Mouse (Mus musculus): ENCODE results near the gene Llph.

The Llph gene

DNA sequence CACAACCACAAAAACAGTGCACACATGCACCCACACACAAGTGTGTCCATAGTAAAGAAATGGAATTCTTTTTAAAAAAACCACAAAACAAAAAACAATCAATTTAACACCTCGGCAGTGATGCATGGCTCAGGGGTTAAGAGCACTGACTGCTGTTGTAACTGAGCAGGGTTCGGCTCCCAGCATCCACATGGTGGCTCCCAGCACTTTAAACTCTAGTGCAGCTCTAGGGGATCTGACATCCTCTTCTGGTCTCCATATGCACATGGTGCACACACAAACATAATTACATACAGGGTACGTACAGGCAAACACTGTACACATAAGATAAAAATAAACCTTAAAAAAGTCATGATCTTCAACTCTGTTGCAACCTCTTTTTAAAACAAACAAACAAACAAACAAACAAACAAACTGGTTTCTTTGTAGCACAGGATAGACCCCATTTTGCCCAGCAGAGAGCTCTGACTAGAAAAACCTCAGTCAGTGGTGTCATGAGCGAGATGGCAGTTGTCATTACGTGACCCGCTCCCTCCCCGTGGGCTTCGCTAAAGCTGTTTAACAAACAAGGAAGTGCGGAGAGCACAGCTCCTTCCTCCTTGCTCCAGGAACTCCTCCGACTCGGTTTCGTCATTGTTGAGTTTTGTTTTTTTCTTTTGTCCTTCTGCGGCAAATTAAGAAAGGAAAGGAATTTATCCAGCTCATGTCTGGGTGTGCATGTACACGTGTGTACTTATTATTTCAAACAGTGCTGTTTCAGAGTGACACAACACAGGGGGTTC is 7.1 kb upstream of the Llph start:
- DNase-seq: no peak

DNA sequence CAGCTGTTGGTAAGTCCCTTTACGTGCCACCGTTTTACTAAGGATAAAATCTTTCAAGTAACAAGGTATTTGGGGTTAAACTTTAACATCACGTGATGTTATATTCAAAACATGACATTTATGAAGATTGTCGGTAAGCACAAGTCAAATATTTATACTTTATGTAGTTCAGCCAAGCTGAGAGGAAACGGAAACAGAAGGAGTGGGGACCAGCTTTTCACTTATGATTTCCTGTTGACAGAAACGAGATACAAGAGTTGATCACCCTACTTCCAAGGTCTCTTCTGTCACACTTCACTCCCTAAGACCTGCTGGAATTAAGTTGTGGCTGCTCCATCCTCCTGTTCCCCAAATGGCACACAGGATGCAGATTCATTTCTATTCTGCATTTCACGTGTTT is 6.1 kb upstream of the Llph start:
- no peak for DNase-seq

DNA sequence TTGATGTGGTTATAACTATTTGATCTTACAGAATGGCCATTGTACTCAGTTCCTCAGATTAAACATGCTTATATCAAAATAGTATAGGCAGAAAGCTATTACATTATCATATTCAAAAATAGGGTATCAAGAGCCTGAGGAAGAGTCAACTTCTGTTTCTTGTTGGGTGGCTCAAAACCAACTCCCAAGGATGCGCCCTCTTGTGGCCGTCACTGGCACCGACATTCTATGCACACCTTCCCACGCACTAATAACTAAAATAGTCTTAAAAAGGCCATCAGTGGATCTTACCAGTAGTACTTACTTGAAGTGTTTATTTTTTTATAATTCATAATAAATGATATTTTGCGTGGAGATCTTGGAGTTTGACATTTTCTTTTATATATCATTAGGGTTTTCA is 4.8 kb downstream of the Llph start:
- no peak for DNase-seq

DNA sequence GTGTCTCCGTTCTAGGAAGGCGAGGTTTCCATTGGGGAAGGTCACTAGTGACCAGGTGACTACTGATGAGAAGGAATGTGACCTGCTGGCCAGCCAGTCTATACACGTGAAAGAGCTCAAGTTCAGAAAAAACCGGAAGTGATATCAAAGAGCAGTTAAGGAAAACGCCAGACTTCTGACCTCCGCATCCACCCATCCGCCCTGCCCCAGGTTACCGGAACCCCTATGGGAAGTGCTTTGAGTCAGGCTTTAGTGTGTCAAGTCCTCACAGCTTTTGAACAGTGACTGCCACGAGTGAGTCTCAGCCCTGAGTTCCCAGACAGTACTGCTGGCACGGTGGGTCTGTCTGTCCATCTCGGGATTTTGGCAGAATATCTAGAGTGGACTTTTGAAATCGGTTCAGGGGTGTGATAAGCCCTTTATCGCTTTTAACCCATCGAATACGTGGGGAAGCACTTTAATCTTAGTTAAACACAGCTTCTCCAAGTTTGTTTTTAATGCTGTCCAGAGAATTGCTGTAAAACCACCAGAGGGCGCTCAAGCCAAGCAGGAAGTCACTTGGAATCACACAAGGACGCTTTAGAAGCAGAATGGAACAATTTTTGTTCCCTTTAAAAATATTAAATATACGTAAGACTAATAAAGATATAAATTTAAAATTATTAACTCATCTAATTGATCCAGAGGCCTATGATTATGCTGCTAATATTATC is 6.9 kb downstream of the Llph start:
- DNase-seq: no peak

DNA sequence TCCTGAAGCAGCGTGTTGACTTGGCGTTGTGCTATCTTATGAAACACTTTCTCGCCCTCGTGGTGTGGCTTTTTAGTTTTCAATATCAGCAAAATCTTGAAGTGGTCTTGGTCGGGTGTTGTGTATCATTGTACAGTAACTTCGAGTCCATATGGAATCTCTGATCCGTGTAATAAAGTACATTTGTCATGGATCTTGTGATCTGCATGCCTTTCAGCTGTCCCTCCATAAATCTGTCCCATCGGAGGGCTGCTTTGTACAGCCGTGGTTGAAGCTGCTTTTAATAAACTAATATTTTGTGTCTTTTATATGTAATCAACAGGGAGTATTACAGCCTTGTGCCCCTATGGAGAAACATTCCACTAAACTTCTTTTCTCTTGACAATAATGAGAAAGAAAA is 10.0 kb downstream of the Llph start:
- no peak for DNase-seq

DNA sequence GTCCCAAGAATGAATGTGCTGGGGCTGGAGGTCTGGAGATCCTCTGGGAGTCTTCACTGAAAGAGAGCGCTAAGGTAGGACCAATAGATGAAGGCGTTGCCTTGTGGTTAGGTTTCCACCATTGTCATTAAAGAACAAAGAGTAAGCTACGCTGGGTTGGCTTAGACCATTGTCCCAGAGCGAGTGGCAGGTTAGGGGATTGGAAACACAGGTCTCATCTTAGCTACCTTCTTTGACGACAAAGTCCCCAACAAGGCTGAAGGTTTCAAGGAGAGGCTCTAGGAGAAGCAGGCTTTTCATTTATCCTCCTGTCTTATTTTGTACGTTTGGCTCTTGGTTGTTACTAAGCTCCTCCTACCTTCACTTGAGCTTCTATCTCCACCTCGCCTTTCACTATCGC is 11.4 kb downstream of the Llph start:
- DNase-seq: no peak

DNA sequence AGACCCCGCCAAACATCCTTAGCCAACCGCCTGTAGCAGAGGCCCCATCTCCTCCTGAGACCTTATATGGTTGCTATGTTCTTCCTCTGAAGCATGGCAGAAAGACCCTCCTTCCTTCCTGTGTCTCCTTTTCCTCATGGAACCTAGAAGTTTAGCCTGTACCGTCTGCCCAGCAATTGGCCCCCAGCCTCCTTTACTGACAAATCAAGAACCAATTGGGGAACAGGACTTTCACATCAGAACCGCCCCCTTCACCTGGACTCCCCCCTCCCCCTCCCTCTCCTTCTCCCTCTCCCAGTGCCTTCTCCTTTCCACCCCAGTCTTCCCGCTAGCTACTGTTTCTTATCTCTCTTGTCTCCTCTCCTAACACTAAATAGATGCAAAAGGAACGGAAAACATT is 12.6 kb downstream of the Llph start:
- DNase-seq: no peak

DNA sequence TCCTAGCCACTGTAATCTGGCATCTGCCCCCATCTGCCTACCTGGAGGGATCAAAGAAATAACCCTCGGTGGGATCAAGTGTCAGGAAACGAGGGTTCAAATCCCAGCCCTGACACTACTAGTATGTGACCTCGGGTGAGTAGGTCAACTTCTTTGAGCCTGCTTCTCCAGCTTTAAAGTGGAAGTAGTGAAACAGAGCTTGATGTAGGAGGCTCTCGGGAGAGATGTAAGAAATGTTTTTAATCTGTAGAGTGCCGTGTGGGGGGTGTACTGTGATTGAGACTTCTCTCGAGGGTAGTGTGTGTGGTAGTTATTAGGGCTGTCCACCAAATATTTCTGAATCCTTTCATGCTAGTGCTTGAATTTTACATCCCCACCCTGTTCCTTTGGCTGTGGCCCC is 15.6 kb downstream of the Llph start:
- no peak for DNase-seq

DNA sequence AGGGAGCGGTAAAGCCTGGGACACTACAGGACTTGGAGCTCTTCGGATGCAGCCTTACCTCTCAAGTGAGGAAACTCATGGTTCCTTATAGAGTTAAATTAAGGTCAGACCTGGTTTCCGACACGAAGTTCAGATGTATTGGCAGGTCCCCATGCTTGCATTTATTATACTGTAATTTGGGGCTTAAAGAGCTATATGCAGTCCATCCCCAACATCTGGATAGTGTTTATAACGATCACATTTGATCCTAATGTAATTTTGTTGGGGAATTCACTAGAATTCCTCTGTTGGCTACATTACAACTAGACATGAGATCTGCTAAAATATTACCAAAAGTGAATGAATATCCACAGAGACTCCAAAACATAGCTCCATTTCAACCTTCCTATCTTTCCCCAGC is 18.8 kb downstream of the Llph start:
- no peak for DNase-seq

DNA sequence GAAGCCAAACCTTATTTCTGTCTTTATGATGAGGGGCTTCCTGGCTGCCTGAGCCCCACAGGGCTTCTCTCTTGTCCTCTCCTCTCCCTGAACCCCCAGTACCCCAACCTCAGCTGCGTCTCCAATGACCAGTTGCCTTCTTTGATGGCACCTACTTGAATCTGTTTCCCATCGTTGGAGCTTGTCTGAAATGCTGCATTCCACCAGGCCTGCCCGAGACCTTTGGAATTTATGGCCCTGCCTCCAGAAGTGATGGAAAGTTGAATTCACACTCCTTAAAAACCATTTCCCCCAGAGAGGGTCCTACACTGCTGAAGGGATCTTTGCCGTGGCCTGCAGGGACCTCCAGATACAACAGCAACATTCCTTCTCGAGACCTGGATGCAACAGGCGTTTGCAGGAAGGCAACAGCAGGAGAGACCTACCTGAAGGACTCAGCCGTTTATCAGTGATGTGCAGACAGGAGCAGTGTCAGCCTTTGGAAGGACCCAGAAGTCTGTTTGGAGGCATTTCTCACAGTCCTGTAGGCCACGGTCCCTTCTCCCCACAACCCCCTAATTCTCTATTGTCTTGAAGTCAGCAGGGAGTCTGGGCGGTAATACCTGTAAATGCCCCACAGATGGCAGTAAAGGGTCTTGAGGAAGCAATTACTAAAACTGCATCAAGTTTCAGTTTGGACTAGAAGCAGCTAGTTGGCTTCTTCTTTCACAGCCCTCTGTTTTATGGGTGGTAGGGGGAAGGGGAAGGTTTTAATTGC is 20.3 kb downstream of the Llph start:
- no peak for DNase-seq

DNA sequence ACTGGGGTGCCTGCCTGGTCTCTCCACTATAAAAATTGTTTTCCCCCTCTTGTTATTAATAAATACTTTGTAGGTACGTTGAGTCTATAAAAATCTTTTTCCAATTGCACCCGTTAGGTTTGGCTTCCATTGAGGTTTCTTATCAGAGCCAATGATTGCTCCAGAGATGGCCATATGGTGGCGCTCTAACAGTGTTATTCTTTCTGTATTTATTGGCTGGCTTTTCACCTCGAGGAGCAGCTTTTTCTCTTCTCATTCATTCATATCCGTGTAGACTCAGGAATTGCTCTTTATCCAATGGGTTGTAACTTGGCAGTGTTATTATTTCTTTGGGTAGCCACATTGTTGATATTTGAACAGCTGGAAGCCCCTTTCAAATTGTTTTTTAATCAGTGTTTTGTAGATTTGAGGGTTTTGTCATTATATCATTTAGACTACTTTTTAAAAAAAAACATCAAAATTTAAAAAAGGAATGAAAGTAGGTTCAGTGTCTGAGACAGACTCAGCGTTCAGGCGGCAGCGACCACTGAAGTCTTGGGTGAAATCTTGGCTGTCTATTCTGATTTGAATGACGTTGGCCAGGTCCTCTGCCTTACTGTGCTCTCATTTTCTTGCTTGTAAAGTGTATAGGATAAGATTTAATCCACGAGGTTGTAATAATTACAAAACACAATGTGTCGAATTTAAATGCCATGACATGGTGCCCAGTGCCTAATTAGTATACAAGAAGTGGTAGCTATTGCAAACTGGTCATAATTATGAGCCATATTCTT is 24.2 kb downstream of the Llph start:
- DNase-seq: no peak

DNA sequence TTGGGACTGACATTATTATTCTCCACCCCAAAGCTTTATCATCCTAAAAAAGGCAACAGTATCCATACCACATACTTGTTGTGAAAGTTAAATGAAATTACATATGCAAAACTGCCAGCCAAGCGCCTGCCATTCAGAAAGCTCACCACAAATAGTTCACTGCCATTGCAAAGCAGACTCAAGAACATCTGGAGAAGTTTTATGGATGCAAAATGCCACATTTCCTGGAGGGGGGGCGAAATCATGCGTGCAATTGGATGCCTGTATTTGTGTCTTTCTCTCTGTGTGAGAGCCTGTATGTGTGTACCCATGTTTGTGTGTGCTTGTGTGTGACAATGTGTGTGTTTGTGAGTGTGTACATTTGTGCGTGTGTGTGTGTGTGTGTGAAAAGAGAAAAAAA is 24.9 kb downstream of the Llph start:
- no peak for DNase-seq

DNA sequence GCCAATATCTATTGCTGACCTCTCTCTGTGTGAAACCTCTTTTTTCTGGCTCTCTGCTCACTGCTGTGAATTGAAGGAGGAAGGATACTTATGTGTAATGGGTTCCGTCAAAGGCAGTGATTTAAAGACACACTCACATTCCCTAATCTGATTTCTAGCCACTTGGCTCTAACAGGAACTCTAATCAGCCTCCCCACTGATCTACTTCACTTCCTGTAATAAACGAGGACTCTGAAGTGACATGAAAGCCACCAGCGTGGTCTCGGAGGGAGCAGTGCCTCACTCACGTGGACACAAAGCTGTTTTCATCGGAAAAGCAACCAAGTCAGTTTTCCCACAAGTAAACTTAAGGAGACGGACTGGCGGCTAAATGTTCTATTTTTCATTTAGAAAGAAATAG is 25.9 kb downstream of the Llph start:
- DNase-seq: no peak

DNA sequence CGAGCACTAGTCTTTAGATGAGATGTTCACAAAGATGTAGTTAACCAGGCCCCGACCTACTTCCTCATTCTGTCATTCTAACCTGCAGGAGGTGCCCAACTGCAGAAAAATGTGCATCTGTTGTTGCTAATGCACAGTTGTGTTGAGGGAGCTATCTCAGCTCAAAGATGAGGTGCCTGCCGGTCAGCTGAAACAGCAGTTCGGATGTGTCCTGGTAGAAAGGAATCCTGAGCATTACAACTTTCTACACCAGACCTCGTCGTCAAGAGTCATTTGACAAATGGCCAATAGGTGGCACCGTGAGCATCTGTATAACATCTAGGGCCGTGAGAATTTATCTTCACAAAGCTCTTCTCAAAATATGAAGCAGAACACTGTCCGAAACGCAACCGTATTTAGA is 30.4 kb downstream of the Llph start:
- DNase-seq: peak; percentile 6

DNA sequence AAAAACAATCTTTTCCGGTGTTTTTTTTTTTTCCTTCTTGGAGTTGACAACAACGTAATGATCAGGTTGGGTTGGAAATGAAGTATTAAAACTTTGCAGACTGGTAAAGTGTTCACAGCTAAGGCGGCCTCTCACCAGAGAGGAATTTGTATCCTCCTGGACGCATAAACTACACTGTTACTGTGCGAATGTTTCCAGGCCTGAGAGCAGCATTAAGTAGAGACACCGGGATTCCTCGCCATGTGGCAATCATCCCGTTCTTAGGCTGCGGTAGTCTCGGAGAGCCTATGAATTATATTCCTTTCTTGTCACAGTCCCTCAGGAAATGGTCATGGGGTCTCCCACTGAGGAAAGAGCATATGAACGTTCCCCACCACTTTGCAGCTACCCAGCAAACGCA is 40.9 kb downstream of the Llph start:
- DNase-seq: no peak

DNA sequence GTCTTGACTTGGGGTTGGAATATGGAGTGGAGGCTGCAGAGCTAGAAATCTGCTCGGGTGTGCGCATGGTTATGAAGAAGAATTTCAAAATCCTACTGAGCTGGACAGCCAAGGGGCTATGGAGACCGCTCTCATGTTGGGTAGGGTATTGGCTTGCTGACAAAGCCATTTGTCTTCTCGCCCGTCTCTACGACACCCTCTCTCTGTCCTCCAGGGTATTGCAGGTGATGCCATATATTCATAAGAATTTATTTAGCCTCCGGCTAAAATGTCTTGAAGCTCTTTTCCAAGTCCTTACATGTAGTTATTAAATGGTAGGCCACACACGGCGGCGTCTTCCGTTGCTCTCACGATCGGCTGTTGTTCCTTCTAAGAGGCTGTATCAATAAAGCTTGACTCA is 43.1 kb downstream of the Llph start:
- DNase-seq: no peak

DNA sequence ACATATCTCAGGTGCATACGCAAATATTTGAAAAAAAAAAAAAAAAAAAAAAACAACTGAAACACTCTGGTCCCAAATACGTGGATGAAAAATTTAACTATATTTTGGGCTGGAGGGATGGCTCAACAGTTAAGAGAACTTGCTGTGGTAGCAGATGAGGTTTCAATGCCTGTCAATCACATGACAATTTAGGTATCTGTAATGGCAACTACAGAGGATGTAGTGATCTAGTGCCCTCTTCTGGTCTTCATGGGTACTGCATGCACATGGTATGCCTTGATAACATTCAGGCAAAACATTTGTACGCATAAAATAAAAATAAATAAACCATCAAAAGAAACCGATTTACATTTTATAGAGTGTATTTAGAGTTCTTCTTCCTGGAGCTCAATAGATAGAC is 43.9 kb downstream of the Llph start:
- no peak for DNase-seq

DNA sequence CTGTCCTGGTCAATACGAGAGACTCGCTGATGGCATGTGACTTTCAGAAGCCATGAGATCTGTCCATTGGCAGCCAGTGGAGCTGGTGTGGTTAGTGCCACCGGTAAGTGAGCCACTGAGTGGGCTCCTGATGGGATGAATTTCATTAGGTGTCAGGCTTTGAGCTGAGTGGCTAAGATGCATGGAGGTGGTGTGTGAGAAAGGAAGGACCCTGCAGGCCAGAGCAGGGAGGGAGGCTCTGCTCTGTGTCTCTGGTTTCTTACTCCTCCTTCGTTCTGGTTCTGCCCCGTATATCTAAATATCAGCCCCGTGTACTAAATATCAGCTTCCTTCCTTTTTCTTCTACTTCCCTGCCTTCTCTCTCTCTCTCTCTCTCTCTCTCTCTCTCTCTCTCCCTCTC is 44.4 kb downstream of the Llph start:
- no peak for DNase-seq

DNA sequence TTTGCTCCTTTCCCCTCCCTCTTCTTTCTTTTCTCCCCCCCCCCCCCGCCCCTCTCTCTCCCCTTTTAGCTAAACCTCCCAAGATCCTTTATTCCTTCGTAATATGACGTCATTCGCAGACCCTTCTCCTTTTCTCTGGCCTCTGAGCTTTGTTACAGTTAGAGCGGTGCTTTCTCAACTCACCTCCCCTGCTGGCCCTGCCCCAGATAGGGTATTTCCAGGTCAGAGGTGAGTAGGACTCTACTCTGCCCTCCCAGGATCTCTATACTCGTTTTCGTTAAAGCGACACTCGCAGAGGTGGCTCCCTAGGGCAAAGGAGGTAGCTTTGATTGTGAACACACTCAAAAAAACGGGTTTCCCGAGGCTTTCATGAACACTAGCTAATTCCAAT is 45.0 kb downstream of the Llph start:
- no peak for DNase-seq

DNA sequence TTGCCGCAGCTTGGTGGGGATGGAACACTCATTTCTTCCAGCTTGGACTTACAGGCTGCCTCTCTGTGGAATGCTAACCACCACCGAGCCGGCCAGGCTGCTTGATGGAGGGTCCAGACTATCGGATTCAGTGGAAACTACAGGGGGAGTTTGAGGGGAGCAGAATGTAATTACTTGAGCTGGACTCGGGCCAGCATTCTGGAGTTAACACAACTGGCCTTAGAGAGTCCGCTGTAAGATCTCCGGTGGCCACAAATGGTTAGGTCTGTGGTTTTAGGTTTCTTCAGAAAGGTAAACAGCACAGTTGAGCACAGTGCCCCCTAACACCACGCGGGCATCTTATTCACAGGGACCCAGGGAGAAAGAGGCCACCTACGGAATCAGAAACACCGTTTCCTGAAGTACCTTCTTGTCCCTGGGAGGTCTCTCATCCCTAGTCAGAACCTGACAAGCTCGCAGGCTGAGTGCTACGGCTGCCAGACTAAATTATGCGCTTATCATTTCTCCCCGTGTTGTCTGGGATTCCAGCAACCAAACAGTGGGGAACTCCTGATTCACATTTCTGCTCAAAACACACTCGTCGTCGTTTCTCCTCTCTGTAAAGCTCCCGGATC is 45.5 kb downstream of the Llph start:
- no peak for DNase-seq

DNA sequence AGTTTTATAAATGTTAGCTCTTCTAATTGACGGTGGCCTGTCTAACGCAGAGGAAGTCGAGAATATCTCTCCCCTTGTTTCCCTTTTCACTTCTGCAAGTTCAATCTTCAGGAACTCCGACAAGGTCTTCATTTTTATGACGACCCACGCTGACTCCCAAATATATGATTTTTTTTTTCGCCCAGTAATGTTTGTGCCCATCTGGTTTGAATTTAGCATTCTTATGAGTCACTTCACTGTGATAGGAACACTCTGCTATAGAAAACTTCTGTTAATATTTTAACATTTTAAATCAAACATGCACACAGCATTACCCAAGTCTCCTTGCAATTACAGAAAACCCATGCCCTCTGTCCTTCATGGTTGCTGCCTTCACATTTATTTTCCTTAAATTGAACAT is 46.5 kb downstream of the Llph start:
- DNase-seq: no peak

DNA sequence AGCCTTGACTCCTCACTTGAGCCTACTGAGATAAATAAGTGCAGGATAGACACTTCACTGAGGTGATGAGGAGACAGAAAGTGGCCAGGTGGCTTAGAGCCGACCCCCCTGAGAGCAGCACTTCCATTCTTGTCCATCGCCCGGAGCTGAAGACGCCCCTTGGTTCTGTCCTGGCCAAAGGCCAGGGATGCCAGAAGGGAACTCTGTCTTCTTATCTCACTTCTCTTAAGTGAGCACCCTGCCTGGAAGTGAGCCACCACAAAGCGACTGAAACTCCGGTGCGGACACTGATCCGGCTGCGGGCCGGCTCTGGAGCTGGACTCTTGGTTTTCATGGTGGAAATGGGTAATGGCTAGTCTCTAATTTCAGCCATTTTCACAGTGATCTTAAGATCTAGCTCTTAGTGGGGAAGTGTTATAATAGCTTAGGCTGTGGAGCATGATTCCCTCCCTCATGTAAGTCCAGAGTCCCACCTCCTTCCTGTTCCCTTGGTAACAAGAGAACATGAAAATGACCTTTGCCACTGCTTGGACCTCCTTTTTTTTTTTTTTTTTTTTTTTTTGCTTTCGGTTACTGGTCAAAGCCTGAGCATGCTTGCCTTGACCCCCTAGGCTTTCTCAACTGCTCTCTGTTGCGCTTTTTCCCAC is 52.7 kb downstream of the Llph start:
- DNase-seq: no peak
